Mouse (Mus musculus): ENCODE data around the gene Nxf1. TPM values are rescaled to one million over a fixed set of nuclear protein-coding genes. Genes with fewer than 3 reads are reported as not detected.

The Nxf1 gene
- polyA plus RNA-seq, 1 experiment from 2014 or later = 114 TPM

GRCm38 (mm10) chr19:8758899-8759298 lies 2.0 kb downstream of the Nxf1 start:
- Histone ChIP-seq H3K4me1 (replicated peaks; ENCODE audit: insufficient read depth, low read length) (peaks cover 5% of the 10 kb centered on the region), H3K4me3 (replicated peaks; ENCODE audit: low read depth, low read length) (no peak overlapping the region), H3K36me3 (ENCODE audit: insufficient read depth, low read length) (peaks cover 22% of the 10 kb centered on the region), H3K9me3 (replicated peaks; ENCODE audit: low read length) (no peaks in the 10 kb centered on the region), H3K27ac (no peak overlapping the region), H3K9ac (ENCODE audit: low read depth, low read length) (no peak overlapping the region), H3K27me3 (ENCODE audit: insufficient read depth, low read length) (no peaks in the 10 kb centered on the region), H3K4me2 (ENCODE audit: low read length) (no peak overlapping the region)
- 90% methylated on average over 2 of the region's 2 CpGs for whole genome bisulfite sequencing
- no peak for TF ChIP-seq CTCF (IDR thresholded peaks at IDR 0.05; ENCODE audit: low read depth)
- ATAC-seq (replicated peaks; ENCODE audit: low FRiP score, low read depth) (no peak), DNase-seq (ENCODE audit: low spot score) (no peak)

- H3K4me3 ChIP-seq (replicated peaks; ENCODE audit: low read depth, low read length) = no peak overlapping the region
- ATAC-seq (replicated peaks; ENCODE audit: low FRiP score, low read depth) (no peak), DNase-seq (ENCODE audit: low spot score) (no peak)
- H3K36me3 ChIP-seq (ENCODE audit: insufficient read depth, low read length) = peaks cover 36% of the 10 kb centered on the region
- peak; percentile 28 for TF ChIP-seq CTCF (IDR thresholded peaks at IDR 0.05; ENCODE audit: low read depth)
- H3K9ac ChIP-seq (ENCODE audit: low read depth, low read length) = no peak overlapping the region
- H3K4me1 ChIP-seq (replicated peaks; ENCODE audit: insufficient read depth, low read length) = peaks cover 5% of the 10 kb centered on the region
- H3K4me2 ChIP-seq (ENCODE audit: low read length) = no peak overlapping the region
- WGBS = 90% methylated on average over 2 of the region's 2 CpGs
- H3K9me3 ChIP-seq (replicated peaks; ENCODE audit: low read length) = no peaks in the 10 kb centered on the region
- no peaks in the 10 kb centered on the region for H3K27me3 ChIP-seq (ENCODE audit: insufficient read depth, low read length)
- H3K27ac ChIP-seq = no peak overlapping the region
These were observed 3.9 kb downstream of the Nxf1 start for GRCm38 (mm10) chr19:8760757-8761156.

- no peak overlapping the region for H3K4me3 ChIP-seq (replicated peaks; ENCODE audit: low read depth, low read length)
- H3K9ac ChIP-seq (ENCODE audit: low read depth, low read length) = no peak overlapping the region
- peaks cover 1% of the 10 kb centered on the region for H3K4me1 ChIP-seq (replicated peaks; ENCODE audit: insufficient read depth, low read length)
- ATAC-seq (replicated peaks; ENCODE audit: low FRiP score, low read depth) (no peak), DNase-seq (ENCODE audit: low spot score) (no peak)
- H3K4me2 ChIP-seq (ENCODE audit: low read length) = no peak overlapping the region
- no peaks in the 10 kb centered on the region for H3K9me3 ChIP-seq (replicated peaks; ENCODE audit: low read length)
- H3K27me3 ChIP-seq (ENCODE audit: insufficient read depth, low read length) = no peaks in the 10 kb centered on the region
- no peak overlapping the region for H3K27ac ChIP-seq
- no peak for TF ChIP-seq CTCF (IDR thresholded peaks at IDR 0.05; ENCODE audit: low read depth)
- H3K36me3 ChIP-seq (ENCODE audit: insufficient read depth, low read length) = peaks cover 61% of the 10 kb centered on the region
- WGBS = 96% methylated on average over 4 of the region's 4 CpGs
These were observed 6.4 kb downstream of the Nxf1 start for GRCm38 (mm10) chr19:8763276-8763675.

- no peaks in the 10 kb centered on the region for H3K9me3 ChIP-seq (replicated peaks; ENCODE audit: low read length)
- no peaks in the 10 kb centered on the region for H3K27me3 ChIP-seq (ENCODE audit: insufficient read depth, low read length)
- WGBS = 99% methylated on average over 9 of the region's 9 CpGs
- no peak overlapping the region for H3K9ac ChIP-seq (ENCODE audit: low read depth, low read length)
- DNase-seq (ENCODE audit: low spot score) = no peak
- H3K4me2 ChIP-seq (ENCODE audit: low read length) = no peak overlapping the region
- no peak for ATAC-seq (replicated peaks; ENCODE audit: low FRiP score, low read depth)
- H3K4me3 ChIP-seq (replicated peaks; ENCODE audit: low read depth, low read length) = no peak overlapping the region
- no peaks in the 10 kb centered on the region for H3K4me1 ChIP-seq (replicated peaks; ENCODE audit: insufficient read depth, low read length)
- H3K36me3 ChIP-seq (ENCODE audit: insufficient read depth, low read length) = peaks cover 71% of the 10 kb centered on the region
- H3K27ac ChIP-seq = no peak overlapping the region
- TF ChIP-seq CTCF (IDR thresholded peaks at IDR 0.05; ENCODE audit: low read depth) = no peak
These were observed 8.7 kb downstream of the Nxf1 start for GRCm38 (mm10) chr19:8765562-8765961.

- Histone ChIP-seq H3K27ac (peak within 1 kb of the TSS; percentile 87), H3K4me2 (ENCODE audit: low read length) (peak within 1 kb of the TSS; percentile 74), H3K9me3 (replicated peaks; ENCODE audit: low read length) (no peaks in the 10 kb centered on the region), H3K4me3 (replicated peaks; ENCODE audit: low read depth, low read length) (peak within 1 kb of the TSS; percentile 71), H3K27me3 (ENCODE audit: insufficient read depth, low read length) (no peaks in the 10 kb centered on the region), H3K4me1 (replicated peaks; ENCODE audit: insufficient read depth, low read length) (peaks cover 14% of the 10 kb centered on the region; the same call in 1 of the 2 replicates), H3K36me3 (ENCODE audit: insufficient read depth, low read length) (peaks cover 38% of the 10 kb centered on the region), H3K9ac (ENCODE audit: low read depth, low read length) (peak within 1 kb of the TSS; percentile 94)
- 24% methylated on average over 29 of the region's 29 CpGs for WGBS
- DNase-seq (ENCODE audit: low spot score) (peak; percentile 90), ATAC-seq (replicated peaks; ENCODE audit: low FRiP score, low read depth) (peak; percentile 35)
- peak; percentile 12; the same call in 1 of the 2 replicates for TF ChIP-seq CTCF (IDR thresholded peaks at IDR 0.05; ENCODE audit: low read depth)
These were observed 13.8 kb downstream of the Nxf1 start, which contains the start of gene Tmem223 for GRCm38 (mm10) chr19:8770567-8771270. Gene Tmem223 (plus strand): TSS chr19:8770996.

GRCm38 (mm10) chr19:8772996-8773395 lies 16.1 kb downstream of the Nxf1 start:
- no peak for TF ChIP-seq CTCF (IDR thresholded peaks at IDR 0.05; ENCODE audit: low read depth)
- DNase-seq (ENCODE audit: low spot score) (no peak), ATAC-seq (replicated peaks; ENCODE audit: low FRiP score, low read depth) (no peak)
- Histone ChIP-seq H3K4me3 (replicated peaks; ENCODE audit: low read depth, low read length) (peak overlapping the region; percentile 73; the same call in 1 of the 2 replicates), H3K4me2 (ENCODE audit: low read length) (peak overlapping the region; percentile 93), H3K9me3 (replicated peaks; ENCODE audit: low read length) (no peaks in the 10 kb centered on the region), H3K9ac (ENCODE audit: low read depth, low read length) (peak overlapping the region; percentile 94; the same call in 1 of the 2 replicates), H3K36me3 (ENCODE audit: insufficient read depth, low read length) (peaks cover 17% of the 10 kb centered on the region), H3K4me1 (replicated peaks; ENCODE audit: insufficient read depth, low read length) (peaks cover 14% of the 10 kb centered on the region; the same call in 1 of the 2 replicates), H3K27ac (peak overlapping the region; percentile 97; the same call in 1 of the 2 replicates), H3K27me3 (ENCODE audit: insufficient read depth, low read length) (no peaks in the 10 kb centered on the region)
- WGBS = 74% methylated on average over 5 of the region's 5 CpGs

Data from kidney, postnatal 0 days (tissue).